Mouse (Mus musculus) erythroblast, embryonic 14.5 days (primary cell): ENCODE results near the gene Ankrd23.

Source experiments
- GATA1 ChIP-seq: IDR thresholded peaks from 2 replicates; pipeline ENCODE4 v1.6.1; 2012; ENCODE audit warnings: low read length, inconsistent platforms, mixed read lengths
- TAL1 ChIP-seq: IDR thresholded peaks from 3 replicates; pipeline ENCODE4 v1.6.1; 2012; ENCODE audit warnings: low read length, inconsistent platforms, mixed read lengths

DNA sequence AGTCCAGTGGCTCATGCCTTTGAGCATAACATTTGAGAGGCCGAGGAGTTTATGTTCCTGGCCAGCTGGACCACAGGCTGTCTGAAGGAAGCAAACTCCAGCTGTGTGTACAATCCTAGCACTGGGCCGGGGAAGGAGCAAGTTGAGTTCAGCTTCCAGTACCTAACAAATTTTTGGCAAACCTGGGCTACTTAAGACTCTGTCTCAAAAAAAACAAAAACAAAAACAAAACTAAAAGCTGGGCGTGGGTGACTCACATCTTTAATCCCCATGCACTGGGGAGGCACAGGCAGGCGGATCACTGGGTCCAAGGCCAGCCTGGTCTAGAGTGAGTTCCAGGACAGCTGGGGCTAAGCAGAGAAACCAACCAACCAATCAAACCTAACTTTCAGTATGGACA is 32.1 kb upstream of the Ankrd23 start:
- TF ChIP-seq GATA1 (no peak), TAL1 (no peak)
